Mouse (Mus musculus): ENCODE results near the gene Gm49383.
A peak's percentile ranks its signal among the peaks of the same experiment; 100 is the strongest.
"Not testable (repeated sequence)": the region's sequence is repeated elsewhere in the genome, so short reads cannot be mapped to it uniquely, and the experiment has no call there.

The Gm49383 gene

DNA sequence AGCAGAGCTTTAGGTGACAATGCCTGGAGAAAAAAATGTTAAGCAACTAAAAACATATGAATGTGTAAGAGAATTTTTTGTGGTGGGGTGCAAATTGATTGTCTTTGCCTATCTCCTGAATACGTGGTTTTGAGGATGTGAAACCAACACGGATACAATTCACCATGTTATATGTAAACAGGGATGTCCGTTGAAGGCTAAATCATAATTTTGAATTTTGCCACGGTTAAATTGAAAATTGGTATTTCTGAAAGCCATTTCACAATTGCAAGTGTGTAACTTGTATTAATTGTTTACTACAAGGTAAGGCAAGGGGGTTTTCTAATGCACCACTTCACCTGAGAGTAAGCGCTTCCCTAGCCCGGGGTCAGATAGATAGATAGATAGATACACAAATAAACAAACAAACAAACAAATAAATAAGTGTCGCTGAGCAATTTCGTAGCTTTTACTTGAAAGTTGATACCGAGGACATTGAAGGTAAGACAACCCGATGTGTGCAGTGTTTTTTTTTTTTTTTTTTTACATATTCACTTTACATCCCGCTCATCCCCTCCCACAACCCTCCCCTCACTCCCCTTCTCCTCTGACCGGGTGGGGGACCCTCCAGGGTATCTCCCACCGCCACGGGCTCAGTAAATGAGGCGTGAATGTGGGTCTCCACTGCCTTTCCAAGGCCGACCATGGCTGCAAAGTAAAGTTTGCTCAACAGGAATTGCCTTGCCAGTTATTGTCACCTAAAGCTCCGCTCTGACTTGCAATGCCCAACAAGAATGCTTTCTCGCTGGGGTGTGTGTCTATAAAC lies 29.0 kb downstream of the Gm49383 start:
- DNase-seq (ENCODE audit: extremely low spot score, low spot score): no peak

DNA sequence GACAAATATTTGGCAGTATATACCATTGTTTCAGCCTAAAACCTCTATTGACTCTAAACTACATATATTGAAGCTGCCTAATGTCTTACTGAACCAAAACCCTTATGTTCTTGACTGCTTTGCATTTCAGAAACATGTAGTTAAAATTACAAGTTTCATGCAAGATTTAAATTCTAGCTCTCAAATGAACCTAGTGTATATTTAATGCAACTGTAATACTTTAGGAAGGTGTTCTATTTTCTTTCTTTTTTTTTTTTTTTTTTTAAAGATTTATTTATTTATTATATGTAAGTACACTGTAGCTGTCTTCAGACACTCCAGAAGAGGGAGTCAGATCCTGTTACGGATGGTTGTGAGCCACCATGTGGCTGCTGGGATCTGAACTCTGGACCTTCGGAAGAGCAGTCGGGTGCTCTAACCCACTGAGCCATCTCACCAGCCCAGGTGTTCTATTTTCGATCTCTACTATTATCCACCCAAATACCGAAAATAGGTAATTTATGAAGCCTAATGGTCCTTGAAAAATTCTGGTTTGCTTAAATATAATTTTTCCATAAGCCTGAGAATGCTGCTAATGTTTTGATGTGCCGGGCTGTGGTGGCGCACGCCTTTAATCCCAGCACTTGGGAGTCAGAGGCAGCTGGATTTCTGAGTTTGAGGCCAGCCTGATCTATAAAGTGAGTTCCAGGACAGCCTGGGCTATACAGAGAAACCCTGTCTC lies 29.9 kb downstream of the Gm49383 start:
- not testable (repeated sequence) for DNase-seq (ENCODE audit: extremely low spot score, low spot score)

GRCm38 (mm10) chr12:69164904-69165303 lies 32.0 kb downstream of the Gm49383 start:
- DNase-seq (ENCODE audit: extremely low spot score, low spot score): no peak

DNA sequence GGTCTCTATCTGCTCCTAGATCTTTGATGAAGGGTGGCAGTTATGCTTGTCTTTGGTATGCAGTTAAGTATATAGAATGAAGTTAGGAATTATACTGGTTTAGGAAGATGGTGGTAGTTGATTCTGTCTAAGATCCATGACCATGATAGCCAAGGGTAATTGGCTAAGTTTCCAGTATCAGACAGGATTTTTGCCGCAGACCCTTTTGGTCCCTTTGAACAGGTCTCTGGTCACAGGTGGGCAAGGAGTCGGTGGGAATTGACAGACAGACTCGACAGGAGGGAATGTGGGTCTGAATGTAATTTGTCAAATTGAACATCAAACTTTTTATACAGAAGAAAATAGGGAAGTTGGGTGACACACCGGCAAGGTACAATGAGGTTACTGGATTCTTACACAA lies 33.3 kb downstream of the Gm49383 start:
- not testable (repeated sequence) for DNase-seq (ENCODE audit: extremely low spot score, low spot score)

DNA sequence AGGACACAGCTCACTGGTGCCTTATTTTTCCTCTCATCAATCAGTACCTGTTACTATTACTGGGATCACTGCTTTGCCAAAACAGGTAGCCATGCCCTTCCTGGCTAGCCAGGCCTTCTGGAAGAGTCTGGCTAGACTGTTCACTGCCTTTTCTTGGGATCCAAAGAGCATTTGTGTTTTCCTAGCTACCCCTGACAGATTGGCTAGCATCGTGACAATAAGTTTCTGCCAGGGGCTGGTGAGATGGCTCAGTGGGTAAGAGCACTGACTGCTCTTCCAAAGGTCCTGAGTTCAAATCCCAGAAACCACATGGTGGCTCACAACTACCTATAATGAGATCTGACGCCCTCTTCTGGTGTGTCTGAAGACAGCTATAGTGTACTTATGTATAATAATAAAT lies 36.2 kb downstream of the Gm49383 start:
- DNase-seq (ENCODE audit: extremely low spot score, low spot score): not testable (repeated sequence)

GRCm38 (mm10) chr12:69159578-69159940 lies 37.3 kb downstream of the Gm49383 start:
- no peak for DNase-seq (ENCODE audit: extremely low spot score, low spot score)

- peak; percentile 99 for DNase-seq (ENCODE audit: extremely low spot score, low spot score)
These were observed 37.9 kb downstream of the Gm49383 start, which contains the start of gene Rps29 for GRCm38 (mm10) chr12:69158765-69159577. Gene Rps29, minus strand, starts transcription at chr12:69159186.

GRCm38 (mm10) chr12:69158366-69158764 lies 38.5 kb downstream of the Gm49383 start:
- DNase-seq (ENCODE audit: extremely low spot score, low spot score): no peak

- no peak for DNase-seq (ENCODE audit: extremely low spot score, low spot score)
These were observed 39.8 kb downstream of the Gm49383 start for GRCm38 (mm10) chr12:69157107-69157506.

DNA sequence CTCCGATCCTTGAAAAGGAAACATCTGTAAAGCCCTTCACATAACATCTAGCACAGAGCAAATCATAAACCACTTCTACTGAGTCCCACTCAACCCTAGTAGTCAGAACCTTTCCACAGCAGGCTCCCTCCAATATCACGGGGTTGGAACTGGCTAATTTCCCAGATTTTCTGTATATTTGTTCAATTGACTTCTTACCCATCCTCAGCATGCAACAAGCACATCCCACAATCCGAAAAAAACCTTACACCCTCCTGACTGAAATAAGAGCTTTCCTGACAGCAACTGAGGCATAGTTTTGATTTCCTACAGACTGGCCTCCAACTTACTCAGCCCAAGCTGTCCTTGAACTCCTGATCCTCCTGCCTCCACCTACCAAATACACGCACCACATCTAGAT lies 40.5 kb downstream of the Gm49383 start:
- no peak for DNase-seq (ENCODE audit: extremely low spot score, low spot score)

- no peak for DNase-seq (ENCODE audit: extremely low spot score, low spot score)
These were observed 41.0 kb downstream of the Gm49383 start for GRCm38 (mm10) chr12:69155923-69156322.

- DNase-seq (ENCODE audit: extremely low spot score, low spot score): no peak
These were observed 46.9 kb downstream of the Gm49383 start for GRCm38 (mm10) chr12:69150049-69150448.

- DNase-seq (ENCODE audit: extremely low spot score, low spot score): no peak
These were observed 49.7 kb downstream of the Gm49383 start for GRCm38 (mm10) chr12:69147166-69147735.

DNA sequence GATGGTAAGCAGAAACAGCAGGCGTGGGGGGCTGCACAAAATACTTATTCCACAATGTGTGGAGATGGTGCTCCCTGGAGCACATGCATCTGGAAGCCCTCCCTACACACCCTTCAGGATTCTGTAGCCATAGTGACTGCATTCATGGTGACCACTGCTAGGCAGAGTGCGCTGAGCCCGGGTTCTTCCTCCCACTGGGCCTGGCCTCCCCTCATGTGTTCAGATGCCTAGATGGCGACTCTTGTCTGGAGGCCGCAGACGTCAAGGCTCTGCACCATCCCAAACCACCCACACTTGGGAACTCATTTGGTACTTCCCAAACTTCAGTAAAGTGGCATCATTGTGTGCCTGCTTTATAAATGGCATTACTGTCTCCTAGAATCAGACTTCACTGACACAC lies 53.4 kb downstream of the Gm49383 start:
- DNase-seq (ENCODE audit: extremely low spot score, low spot score): no peak

DNA sequence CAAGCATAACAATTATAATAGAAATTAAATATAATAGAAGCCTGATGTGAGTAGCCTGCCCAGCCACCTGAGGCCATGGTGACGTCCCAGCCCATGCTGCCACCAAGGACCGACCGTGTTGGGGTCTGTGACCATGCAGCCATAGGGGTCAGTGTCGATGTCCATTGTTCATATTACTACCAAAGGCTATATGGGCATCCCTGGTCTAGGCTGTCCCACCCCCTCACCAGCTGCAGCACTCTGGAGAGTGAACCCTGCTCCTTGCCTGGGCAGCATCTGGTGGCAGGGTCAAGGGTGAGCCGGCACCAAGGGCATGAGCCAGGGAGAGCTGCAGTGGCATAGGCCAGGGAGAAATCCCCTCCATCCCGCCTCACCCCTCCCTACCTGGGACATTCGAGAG lies 57.1 kb downstream of the Gm49383 start:
- DNase-seq (ENCODE audit: extremely low spot score, low spot score): no peak

- DNase-seq (ENCODE audit: extremely low spot score, low spot score): no peak
These were observed 57.7 kb downstream of the Gm49383 start for GRCm38 (mm10) chr12:69139201-69139600.
